Mouse (Mus musculus) bone marrow macrophage, adult 2 months (primary cell): ENCODE measurements around the gene Nectin1. TPM values are rescaled to one million over a fixed set of nuclear protein-coding genes. Genes with fewer than 3 reads are reported as not detected.

Source experiments
- H3K27ac ChIP-seq: 2 replicates; pipeline ENCODE4 v1.5.1; 2012; ENCODE audit warnings: low read depth, low read length; ENCODE audit not compliant: insufficient read depth
- H3K4me1 ChIP-seq: 2 replicates; pipeline ENCODE4 v1.6.1; 2012; ENCODE audit warnings: low read length; ENCODE audit not compliant: control insufficient read depth, insufficient read depth
- H3K4me3 ChIP-seq: 2 replicates; pipeline ENCODE4 v1.5.1; 2012; ENCODE audit warnings: mild to moderate bottlenecking, low read length, moderate library complexity; ENCODE audit not compliant: insufficient read depth
- CTCF ChIP-seq: IDR thresholded peaks from 2 replicates; pipeline ENCODE4 v1.5.1; 2012; ENCODE audit warnings: low read depth, mild to moderate bottlenecking, low read length, moderate library complexity
- POLR2A ChIP-seq: IDR thresholded peaks from 2 replicates; pipeline ENCODE4 v1.6.1; 2012; ENCODE audit warnings: mild to moderate bottlenecking, low read depth, low read length, borderline replicate concordance
- polyA plus RNA-seq: library from polyadenylated mRNA; stranded (reverse); fragments of >200 nt; gene quantifications from 2 replicates; pipeline ENCODE4 v1.2.4, GENCODE M21; 2012; ENCODE audit not compliant: missing spikeins, insufficient read depth, insufficient read length

The Nectin1 gene
- polyA plus RNA-seq, 1 experiment: 12.9 TPM

- Histone ChIP-seq H3K4me3 (no peak overlapping the region), H3K4me1 (peaks cover 7% of the 10 kb centered on the region; the same call in 1 of the 2 replicates), H3K27ac (no peak overlapping the region)
- TF ChIP-seq CTCF (no peak), POLR2A (no peak)
These were observed 33.9 kb downstream of the Nectin1 start for GRCm38 (mm10) chr9:43777362-43778360.

- TF ChIP-seq POLR2A (no peak), CTCF (no peak)
- Histone ChIP-seq H3K4me1 (peaks cover 7% of the 10 kb centered on the region; the same call in 1 of the 2 replicates), H3K27ac (no peak overlapping the region), H3K4me3 (no peak overlapping the region)
These were observed 37.1 kb downstream of the Nectin1 start for GRCm38 (mm10) chr9:43780883-43781282.

DNA sequence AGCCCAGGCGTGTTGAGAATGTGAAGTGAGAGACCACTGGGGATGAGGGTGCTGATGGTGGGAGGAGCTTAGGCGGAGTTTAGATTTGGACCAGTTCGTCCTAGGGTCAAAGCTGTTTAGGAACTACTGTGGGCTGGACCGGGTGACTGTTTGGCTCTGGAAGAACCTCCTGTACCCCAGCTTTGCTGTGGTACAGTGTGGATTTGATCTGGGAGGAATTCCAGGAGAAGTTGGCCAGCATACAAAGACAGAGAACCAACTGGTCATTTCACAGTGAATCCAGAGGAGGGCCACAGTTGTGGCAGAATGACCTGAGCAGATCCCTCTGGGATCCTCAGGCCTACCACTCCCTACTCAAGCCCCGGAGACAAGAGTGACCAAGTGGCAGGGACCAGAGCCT, 38.6 kb downstream of the Nectin1 start:
- H3K27ac ChIP-seq: no peak overlapping the region
- no peak overlapping the region for H3K4me3 ChIP-seq
- no peak for TF ChIP-seq CTCF
- no peak for TF ChIP-seq POLR2A

DNA sequence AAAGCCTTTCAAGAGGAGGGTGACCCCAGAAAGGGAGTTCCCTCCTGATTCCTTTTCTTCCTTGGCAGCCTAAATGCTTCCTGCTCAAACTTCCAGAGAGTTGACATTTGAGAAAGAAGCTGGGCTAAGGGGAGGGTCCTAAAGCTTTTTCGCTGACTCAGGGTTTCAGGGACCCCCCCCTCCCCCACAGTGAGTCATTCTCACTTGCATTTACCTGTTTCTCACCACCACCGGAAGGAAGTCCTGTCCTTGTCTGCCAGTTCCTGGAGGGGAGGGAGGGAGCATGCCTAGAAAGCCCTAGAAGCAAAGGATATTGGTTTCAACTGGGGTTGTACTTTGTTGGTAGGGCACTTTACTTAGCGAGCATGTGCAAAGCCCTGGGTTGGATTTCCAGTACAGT, 40.2 kb downstream of the Nectin1 start:
- no peak overlapping the region for H3K4me3 ChIP-seq
- no peak for TF ChIP-seq POLR2A
- no peak for TF ChIP-seq CTCF
- H3K4me1 ChIP-seq: no peaks in the 10 kb centered on the region
- H3K27ac ChIP-seq: no peak overlapping the region

More for the DNA sequence above, 38.6 kb downstream of the Nectin1 start:
- H3K4me1 ChIP-seq: peaks cover 7% of the 10 kb centered on the region; the same call in 1 of the 2 replicates

DNA sequence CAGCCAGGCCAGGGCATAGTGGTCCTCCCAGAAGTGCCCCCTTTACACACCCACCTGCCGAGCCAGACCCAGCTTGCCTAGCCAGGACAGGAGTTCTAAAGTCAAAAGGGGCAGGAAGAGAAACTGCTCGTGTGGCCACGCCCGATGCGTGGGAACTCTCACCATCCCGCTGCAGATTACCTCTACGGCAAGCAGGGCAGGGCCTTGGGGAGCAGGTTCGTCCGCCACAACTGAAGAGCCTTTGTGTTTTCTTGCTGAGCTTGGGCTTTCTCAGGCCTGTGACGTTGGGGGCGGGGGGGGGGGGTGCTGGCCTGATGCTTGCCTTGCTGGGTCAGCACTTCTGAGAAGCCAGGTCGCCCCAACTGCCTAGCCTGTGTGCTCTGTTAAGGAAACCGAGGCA, 41.1 kb downstream of the Nectin1 start:
- no peak overlapping the region for H3K27ac ChIP-seq
- no peaks in the 10 kb centered on the region for H3K4me1 ChIP-seq
- TF ChIP-seq POLR2A: no peak
- TF ChIP-seq CTCF: no peak
- H3K4me3 ChIP-seq: no peak overlapping the region

DNA sequence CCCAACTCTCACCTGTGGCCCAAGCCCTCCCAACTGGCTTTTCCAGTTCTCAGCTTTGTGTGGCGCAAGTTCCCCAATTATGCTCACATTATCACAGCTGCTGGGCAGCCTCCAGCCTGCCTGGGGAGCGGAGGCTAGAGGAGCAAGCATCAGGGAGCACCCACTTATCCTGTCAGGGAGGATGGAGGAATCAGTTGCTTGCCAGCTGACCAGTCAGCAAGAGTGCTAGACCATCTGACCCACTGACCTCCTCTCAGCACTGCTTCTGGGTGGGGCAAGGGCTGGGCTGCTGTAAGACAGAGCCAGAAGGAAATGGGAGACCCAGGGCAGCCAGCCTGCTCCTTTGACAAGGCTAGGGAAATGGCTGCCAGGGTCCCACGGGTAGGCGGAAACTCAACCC, 43.8 kb downstream of the Nectin1 start:
- TF ChIP-seq POLR2A (no peak), CTCF (no peak)
- no peaks in the 10 kb centered on the region for H3K4me1 ChIP-seq
- H3K27ac ChIP-seq: no peak overlapping the region
- no peak overlapping the region for H3K4me3 ChIP-seq

DNA sequence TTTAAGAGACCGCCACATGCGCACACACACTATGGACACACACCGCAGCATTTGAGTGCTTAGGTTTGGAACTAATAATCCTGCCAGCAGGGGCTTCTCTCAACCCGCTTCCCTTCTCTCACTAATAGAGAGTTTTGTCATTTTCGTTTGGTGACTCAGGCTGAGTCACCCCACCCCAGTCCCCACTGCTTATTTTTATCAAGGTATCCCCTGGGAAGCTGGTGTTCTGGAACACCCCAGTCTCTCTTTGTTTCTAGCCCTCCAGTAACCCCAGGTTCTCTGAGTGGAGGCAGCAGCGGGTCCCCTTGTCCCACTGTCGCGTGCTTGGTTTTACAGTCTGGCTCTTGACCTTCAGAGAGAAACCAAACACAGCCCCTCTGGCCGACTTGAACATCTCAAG, 48.9 kb downstream of the Nectin1 start:
- H3K4me3 ChIP-seq: no peak overlapping the region
- TF ChIP-seq POLR2A (no peak), CTCF (no peak)
- no peaks in the 10 kb centered on the region for H3K4me1 ChIP-seq
- no peak overlapping the region for H3K27ac ChIP-seq

DNA sequence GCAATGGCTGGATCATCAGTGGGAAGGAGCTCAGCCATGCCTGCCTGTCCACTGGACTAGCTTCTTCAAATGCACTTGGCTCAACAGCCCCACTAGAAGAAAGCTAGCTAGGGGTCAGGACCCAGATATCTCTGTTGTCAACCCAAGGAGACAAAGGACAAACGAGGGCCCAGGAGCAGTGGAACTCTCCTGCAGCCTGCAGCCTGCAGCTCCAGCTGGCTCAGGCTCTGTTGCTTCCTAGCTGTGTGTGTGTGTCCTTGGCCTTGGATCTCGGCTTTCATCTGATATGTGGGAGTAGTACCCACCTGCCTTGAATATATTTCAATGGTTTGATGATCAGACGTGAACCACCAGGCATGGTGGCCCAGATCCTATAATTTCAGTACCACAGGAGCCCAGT, 49.6 kb downstream of the Nectin1 start:
- Histone ChIP-seq H3K27ac (no peak overlapping the region), H3K4me3 (no peak overlapping the region), H3K4me1 (no peaks in the 10 kb centered on the region)
- TF ChIP-seq CTCF (no peak), POLR2A (no peak)

- no peak overlapping the region for H3K27ac ChIP-seq
- no peaks in the 10 kb centered on the region for H3K4me1 ChIP-seq
- no peak for TF ChIP-seq CTCF
- TF ChIP-seq POLR2A: no peak
- H3K4me3 ChIP-seq: no peak overlapping the region
These were observed 52.2 kb downstream of the Nectin1 start for GRCm38 (mm10) chr9:43796031-43796430.

DNA sequence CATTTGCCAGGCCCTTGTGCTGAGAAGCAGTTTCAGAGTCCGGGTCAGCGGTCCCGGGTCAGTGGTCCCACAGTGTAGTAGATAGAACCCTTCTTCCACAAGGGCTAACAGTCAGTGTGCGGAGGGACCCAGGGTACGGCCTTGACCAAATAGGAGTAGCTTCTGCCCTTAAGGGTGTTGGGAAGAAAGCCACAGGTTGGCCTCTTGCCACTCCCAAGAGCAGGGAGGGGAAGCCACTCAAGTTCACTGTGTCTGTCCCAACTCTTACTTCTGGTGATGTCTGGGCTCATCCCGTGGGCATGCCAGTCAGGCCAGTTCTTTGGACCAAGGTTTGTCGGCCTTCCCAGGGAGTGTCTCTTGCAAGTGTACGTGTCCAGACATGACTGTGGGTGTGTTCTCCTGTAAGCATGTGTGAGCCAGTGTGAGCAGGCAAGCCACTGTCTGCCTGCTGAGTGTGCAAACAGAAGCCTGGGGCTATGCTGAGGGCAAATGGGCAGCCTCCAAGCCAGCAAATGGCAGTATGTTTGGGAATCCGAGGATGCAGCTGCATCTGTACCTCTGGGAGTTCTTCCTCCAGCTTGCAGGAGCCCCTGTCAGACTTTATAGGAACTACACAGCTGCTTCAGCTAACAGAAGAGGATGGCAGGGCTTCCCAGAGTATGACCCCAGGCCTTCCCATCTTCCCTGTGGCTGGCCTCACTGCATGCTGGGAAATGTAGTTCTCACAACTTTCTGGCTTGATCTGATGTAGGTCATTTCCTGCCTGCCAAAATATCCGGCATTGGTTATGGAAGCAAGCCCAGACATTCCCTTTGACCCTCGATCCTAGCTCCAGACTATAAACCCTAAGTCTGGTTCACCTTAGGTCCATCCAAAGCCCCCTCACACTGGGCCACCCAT, 53.3 kb downstream of the Nectin1 start:
- Histone ChIP-seq H3K4me1 (no peaks in the 10 kb centered on the region), H3K4me3 (no peak overlapping the region), H3K27ac (no peak overlapping the region)
- TF ChIP-seq CTCF (no peak), POLR2A (no peak)
